ENCODE assay signal across 25 mouse cellular contexts in genomic region chr4:88859214-88859613, GRCm38 (mm10). TPM values are rescaled to one million over a fixed set of nuclear protein-coding genes. Genes with fewer than 3 reads are reported as not detected.
"Had no signal": no experiment of that assay in that cellular context is flagged by ENCODE, and none has a peak within 500 bp of the region (broad histone marks: within the 10 kb centered on the region; RNA-seq: fewer than 3 reads in every experiment).

No protein-coding gene starts in this region.

- DNase-seq: lung, adult 18-20 months; lung, embryonic 14.5 days; lung, postnatal 10 days; lung, postnatal 36 days; right cerebral cortex, postnatal 14 days; thymus, adult 2 months; thymus, postnatal 25 days; thymus, postnatal 4 days had no signal

- H3K36me3 ChIP-seq: midbrain, embryonic 13.5 days; midbrain, embryonic 15.5 days; neural tube, embryonic 12.5 days; stomach, embryonic 15.5 days had no signal

- H3K27me3 ChIP-seq: midbrain, embryonic 15.5 days; stomach, embryonic 15.5 days had no signal

- ATAC-seq: midbrain, embryonic 13.5 days; midbrain, embryonic 15.5 days had no signal

- H3K4me2 ChIP-seq: lung, embryonic 14.5 days; midbrain, embryonic 11.5 days; midbrain, embryonic 13.5 days; midbrain, embryonic 15.5 days; neural tube, embryonic 12.5 days; stomach, embryonic 15.5 days had no signal

- H3K27ac ChIP-seq: macrophage; midbrain, embryonic 13.5 days; midbrain, embryonic 15.5 days; neural tube, embryonic 12.5 days; stomach, embryonic 15.5 days; stomach, postnatal 0 days had no signal

- H3K4me1 ChIP-seq: neural tube, embryonic 12.5 days; stomach, embryonic 15.5 days had no signal

- H3K9me3 ChIP-seq: megakaryocyte, embryonic 14.5 days; midbrain, embryonic 13.5 days; midbrain, embryonic 15.5 days; neural tube, embryonic 12.5 days; stomach, embryonic 15.5 days had no signal

- H3K9ac ChIP-seq: lung, embryonic 14.5 days; midbrain, embryonic 13.5 days; midbrain, embryonic 15.5 days; neural tube, embryonic 12.5 days; stomach, embryonic 15.5 days had no signal

- H3K4me3 ChIP-seq: megakaryocyte, embryonic 14.5 days; midbrain, embryonic 13.5 days; midbrain, embryonic 15.5 days; neural tube, embryonic 12.5 days; stomach, embryonic 15.5 days had no signal

RNA-seq across cellular contexts. Expression of gene Ifna1, which starts 9.3 kb away (rescaled TPM):
- total RNA-seq: midbrain, postnatal 0 days; monocyte, adult 5-6 weeks; neutrophil, adult 5-6 weeks had no signal
- polyA plus RNA-seq: liver, embryonic 16.5 days; lung, embryonic 14.5 days; lung, embryonic 16.5 days; macrophage; midbrain, embryonic 11.5 days; midbrain, embryonic 13.5 days; midbrain, embryonic 15.5 days; midbrain, postnatal 0 days; neural tube, embryonic 12.5 days; neural tube, embryonic 14.5 days; spleen, adult 2 months; stomach, embryonic 15.5 days; stomach, postnatal 0 days; testis, adult 2 months; thymus, adult 2 months; urinary bladder, adult 2 months had no signal

RNA-seq across cellular contexts. Expression of gene Ifna4, which starts 17.6 kb away (rescaled TPM):
- total RNA-seq: midbrain, postnatal 0 days; monocyte, adult 5-6 weeks; neutrophil, adult 5-6 weeks had no signal
- polyA plus RNA-seq: liver, embryonic 16.5 days; lung, embryonic 14.5 days; lung, embryonic 16.5 days; macrophage; midbrain, embryonic 11.5 days; midbrain, embryonic 13.5 days; midbrain, embryonic 15.5 days; midbrain, postnatal 0 days; neural tube, embryonic 12.5 days; neural tube, embryonic 14.5 days; spleen, adult 2 months; stomach, embryonic 15.5 days; stomach, postnatal 0 days; testis, adult 2 months; thymus, adult 2 months; urinary bladder, adult 2 months had no signal

RNA-seq across cellular contexts. Expression of gene Ifne, which starts 20.8 kb away (rescaled TPM):
- total RNA-seq: midbrain, postnatal 0 days; monocyte, adult 5-6 weeks; neutrophil, adult 5-6 weeks had no signal
- polyA plus RNA-seq: liver, embryonic 16.5 days; lung, embryonic 14.5 days; lung, embryonic 16.5 days; macrophage; midbrain, embryonic 11.5 days; midbrain, embryonic 13.5 days; midbrain, embryonic 15.5 days; midbrain, postnatal 0 days; neural tube, embryonic 12.5 days; neural tube, embryonic 14.5 days; spleen, adult 2 months; stomach, embryonic 15.5 days; testis, adult 2 months; thymus, adult 2 months had no signal

RNA-seq across cellular contexts. Expression of gene Ifna5, which starts 23.9 kb away (rescaled TPM):
- total RNA-seq: midbrain, postnatal 0 days; monocyte, adult 5-6 weeks; neutrophil, adult 5-6 weeks had no signal
- polyA plus RNA-seq: liver, embryonic 16.5 days; lung, embryonic 14.5 days; lung, embryonic 16.5 days; macrophage; midbrain, embryonic 11.5 days; midbrain, embryonic 13.5 days; midbrain, embryonic 15.5 days; midbrain, postnatal 0 days; neural tube, embryonic 12.5 days; neural tube, embryonic 14.5 days; spleen, adult 2 months; stomach, embryonic 15.5 days; stomach, postnatal 0 days; testis, adult 2 months; thymus, adult 2 months; urinary bladder, adult 2 months had no signal

RNA-seq across cellular contexts. Expression of gene Ifna6, which starts 32.0 kb away (rescaled TPM):
- total RNA-seq: midbrain, postnatal 0 days; monocyte, adult 5-6 weeks; neutrophil, adult 5-6 weeks had no signal
- polyA plus RNA-seq: liver, embryonic 16.5 days; lung, embryonic 14.5 days; lung, embryonic 16.5 days; macrophage; midbrain, embryonic 11.5 days; midbrain, embryonic 13.5 days; midbrain, embryonic 15.5 days; midbrain, postnatal 0 days; neural tube, embryonic 12.5 days; neural tube, embryonic 14.5 days; spleen, adult 2 months; stomach, embryonic 15.5 days; stomach, postnatal 0 days; testis, adult 2 months; thymus, adult 2 months; urinary bladder, adult 2 months had no signal
